Comparison of ENCODE assay signal across 28 mouse cellular contexts in the genomic region with DNA sequence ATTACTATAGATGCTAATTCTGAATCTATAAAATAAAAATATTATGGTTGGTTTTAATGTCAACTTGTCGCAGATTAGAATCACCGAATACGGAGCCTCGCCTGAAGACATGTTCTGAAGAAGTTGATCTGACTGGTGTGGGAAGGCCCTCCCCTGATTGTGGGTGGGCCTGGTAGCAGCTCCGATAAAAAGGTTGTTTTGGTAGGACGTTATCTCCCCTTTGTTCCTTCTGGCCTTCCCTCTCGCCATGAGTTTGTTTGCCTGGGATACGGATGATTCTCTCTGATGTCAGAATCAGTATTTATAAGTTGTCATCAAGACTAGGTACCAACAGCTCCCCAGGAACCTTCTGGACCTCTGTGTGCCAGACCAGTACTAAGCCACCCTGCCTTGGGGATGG. TPM values are rescaled to one million over a fixed set of nuclear protein-coding genes. Genes with fewer than 3 reads are reported as not detected.
DNase-seq lines count a peak whose midpoint lies in the region; ATAC-seq and TF ChIP-seq lines count a peak whose summit lies in the region.
"Had no signal": no experiment of that assay in that cellular context is flagged by ENCODE, and none has a peak within 500 bp of the region (broad histone marks: within the 10 kb centered on the region; RNA-seq: fewer than 3 reads in every experiment).

No protein-coding gene starts in this region.

- H3K79me2 ChIP-seq in myocyte (ENCODE audit: control insufficient read depth, insufficient read depth), result no peaks in the 10 kb centered on the region

- peak overlapping the region; percentile 48; the same call in 1 of the 2 replicates for H3K27ac ChIP-seq in liver, postnatal 0 days (ENCODE audit: low read depth)
- H3K27ac ChIP-seq in liver, embryonic 11.5 days (ENCODE audit: low read depth, low read length), result no peak overlapping the region
- peak overlapping the region; percentile 97 for H3K27ac ChIP-seq in bone marrow macrophage, adult 2 months (ENCODE audit: insufficient read depth, low read depth, low read length)
- no peak overlapping the region for H3K27ac ChIP-seq in hindbrain, embryonic 11.5 days (ENCODE audit: low read depth, low read length)
- H3K27ac ChIP-seq: hindbrain, embryonic 15.5 days; limb, embryonic 13.5 days; liver, embryonic 15.5 days; neural tube, embryonic 15.5 days had no signal

- no peaks in the 10 kb centered on the region for H3K9me3 ChIP-seq in liver, postnatal 0 days (ENCODE audit: low read length)
- no peaks in the 10 kb centered on the region for H3K9me3 ChIP-seq in liver, embryonic 11.5 days (ENCODE audit: control insufficient read depth, low read length)
- H3K9me3 ChIP-seq in hindbrain, embryonic 11.5 days (ENCODE audit: control insufficient read depth, low read length), result no peaks in the 10 kb centered on the region
- H3K9me3 ChIP-seq: hindbrain, embryonic 15.5 days; limb, embryonic 13.5 days; liver, embryonic 15.5 days; neural tube, embryonic 15.5 days had no signal

- H3K4me3 ChIP-seq in liver, postnatal 0 days (ENCODE audit: low read depth, low read length), result no peak overlapping the region
- no peak overlapping the region for H3K4me3 ChIP-seq in liver, embryonic 11.5 days (ENCODE audit: low read depth, low read length)
- H3K4me3 ChIP-seq in bone marrow macrophage, adult 2 months (ENCODE audit: insufficient read depth, low read length), result peak overlapping the region; percentile 10; the same call in 1 of the 2 replicates
- peak overlapping the region; percentile 6 for H3K4me3 ChIP-seq in myocyte
- H3K4me3 ChIP-seq in hindbrain, embryonic 11.5 days (ENCODE audit: low read depth, low read length), result no peak overlapping the region
- H3K4me3 ChIP-seq: hindbrain, embryonic 15.5 days; limb, embryonic 13.5 days; liver, embryonic 15.5 days; neural tube, embryonic 15.5 days had no signal

- TF ChIP-seq EP300 in liver, postnatal 0 days (IDR thresholded peaks at IDR 0.05; ENCODE audit: low read depth), result no peak

- no peak for TF ChIP-seq POLR2A in bone marrow macrophage, adult 2 months (IDR thresholded peaks at IDR 0.05; ENCODE audit: borderline replicate concordance, low read depth, low read length)
- no peak for TF ChIP-seq POLR2A in myocyte (IDR thresholded peaks at IDR 0.05; ENCODE audit: insufficient read length, low read depth)

- no peak for ATAC-seq in liver, postnatal 0 days
- ATAC-seq in liver, embryonic 11.5 days (replicated peaks; ENCODE audit: low FRiP score), result no peak
- ATAC-seq in hindbrain, embryonic 11.5 days (ENCODE audit: low FRiP score), result no peak
- ATAC-seq: forebrain, embryonic 14.5 days had no signal

- no peaks in the 10 kb centered on the region for H3K36me3 ChIP-seq in liver, postnatal 0 days (replicated peaks; ENCODE audit: insufficient read depth, low read length)
- H3K36me3 ChIP-seq in liver, embryonic 11.5 days (ENCODE audit: control insufficient read depth, insufficient read depth, low read length), result no peaks in the 10 kb centered on the region
- H3K36me3 ChIP-seq in myocyte (ENCODE audit: control insufficient read depth, insufficient read depth), result peaks cover 15% of the 10 kb centered on the region
- no peaks in the 10 kb centered on the region for H3K36me3 ChIP-seq in hindbrain, embryonic 11.5 days (ENCODE audit: control insufficient read depth, insufficient read depth, low read length)
- H3K36me3 ChIP-seq: hindbrain, embryonic 15.5 days; liver, embryonic 15.5 days; neural tube, embryonic 15.5 days had no signal

- peak; percentile 46 to 50 for DNase-seq in heart, adult 18-20 months
- no peak for DNase-seq in heart, adult 8-10 months (ENCODE audit: low spot score)
- DNase-seq in liver, postnatal 0 days, result no peak
- no peak for DNase-seq in liver, embryonic 11.5 days (ENCODE audit: low spot score)
- no peak for DNase-seq in hindbrain, embryonic 11.5 days (ENCODE audit: low spot score)
- DNase-seq: right cerebral cortex, postnatal 4 days; thymus, adult 2 months had no signal

- H3K4me2 ChIP-seq in liver, postnatal 0 days (ENCODE audit: low read depth, low read length), result no peak overlapping the region
- no peak overlapping the region for H3K4me2 ChIP-seq in liver, embryonic 11.5 days
- H3K4me2 ChIP-seq in myocyte (ENCODE audit: low read depth), result peak overlapping the region; percentile 87
- no peak overlapping the region for H3K4me2 ChIP-seq in hindbrain, embryonic 11.5 days (replicated peaks; ENCODE audit: low read depth, low read length)
- H3K4me2 ChIP-seq: hindbrain, embryonic 15.5 days; limb, embryonic 13.5 days; midbrain, embryonic 11.5 days; neural tube, embryonic 15.5 days had no signal

- peaks cover 13% of the 10 kb centered on the region for H3K4me1 ChIP-seq in liver, postnatal 0 days (ENCODE audit: insufficient read depth)
- peaks cover 6% of the 10 kb centered on the region; the same call in 1 of the 2 replicates for H3K4me1 ChIP-seq in liver, embryonic 11.5 days (replicated peaks; ENCODE audit: control insufficient read depth, insufficient read depth, low read length)
- peaks cover 34% of the 10 kb centered on the region for H3K4me1 ChIP-seq in bone marrow macrophage, adult 2 months (ENCODE audit: control insufficient read depth, insufficient read depth, low read length)
- H3K4me1 ChIP-seq in hindbrain, embryonic 11.5 days (replicated peaks; ENCODE audit: control insufficient read depth, insufficient read depth, low read length), result no peaks in the 10 kb centered on the region

- H3K27me3 ChIP-seq in liver, postnatal 0 days (ENCODE audit: insufficient read depth, low read length), result no peaks in the 10 kb centered on the region
- H3K27me3 ChIP-seq in liver, embryonic 11.5 days (replicated peaks; ENCODE audit: control insufficient read depth, insufficient read depth, low read length), result no peaks in the 10 kb centered on the region
- no peaks in the 10 kb centered on the region for H3K27me3 ChIP-seq in myocyte (ENCODE audit: control insufficient read depth, insufficient read depth, insufficient read length)
- H3K27me3 ChIP-seq in hindbrain, embryonic 11.5 days (ENCODE audit: control insufficient read depth, insufficient read depth, low read length), result no peaks in the 10 kb centered on the region
- H3K27me3 ChIP-seq: hindbrain, embryonic 15.5 days; limb, embryonic 13.5 days; liver, embryonic 15.5 days; neural tube, embryonic 15.5 days had no signal

- no peak for TF ChIP-seq CTCF in liver, postnatal 0 days (IDR thresholded peaks at IDR 0.05; ENCODE audit: low read depth)
- TF ChIP-seq CTCF in bone marrow macrophage, adult 2 months (IDR thresholded peaks at IDR 0.05; ENCODE audit: low read depth, low read length), result no peak

- H3K9ac ChIP-seq in liver, postnatal 0 days (replicated peaks), result no peak overlapping the region
- H3K9ac ChIP-seq in liver, embryonic 11.5 days (ENCODE audit: low read depth, low read length), result no peak overlapping the region
- H3K9ac ChIP-seq in hindbrain, embryonic 11.5 days (ENCODE audit: low read depth, low read length), result no peak overlapping the region
- H3K9ac ChIP-seq: hindbrain, embryonic 15.5 days; limb, embryonic 13.5 days; liver, embryonic 15.5 days; neural tube, embryonic 15.5 days had no signal

- 50% methylated on average over 8 of the region's 8 CpGs for WGBS in liver, postnatal 0 days (ENCODE audit: insufficient replicate concordance)
- 48% methylated on average over 8 of the region's 8 CpGs for WGBS in liver, embryonic 11.5 days
- WGBS in hindbrain, embryonic 11.5 days, result 63% methylated on average over 8 of the region's 8 CpGs

- H3ac ChIP-seq in myocyte (ENCODE audit: control insufficient read depth, insufficient read length), result no peak overlapping the region

RNA-seq across cellular contexts. Expression of gene Olfr279, which starts 20.0 kb away (rescaled TPM):
- not detected for total RNA-seq in heart, adult 18-20 months (2021)
- total RNA-seq in heart, adult 8-10 months (2022), result not detected
- polyA plus RNA-seq in liver, postnatal 0 days (2015; fragmentation: Nextera tagmentation; extraction: Ambion mirVana), result not detected in 2 replicates
- polyA plus RNA-seq in liver, embryonic 11.5 days (2014; fragmentation: Nextera tagmentation; extraction: Ambion mirVana), result not detected in 2 replicates
- not detected in 2 replicates for polyA plus RNA-seq in bone marrow macrophage, adult 2 months (2012; ENCODE audit: insufficient read depth, insufficient read length, missing spikeins)
- polyA plus RNA-seq in myocyte (2012; fragmentation: generic; extraction: Trizol), result not detected
- not detected in 2 replicates for polyA plus RNA-seq in hindbrain, embryonic 11.5 days (2014; fragmentation: Nextera tagmentation; extraction: Ambion mirVana)
- total RNA-seq: adrenal gland, postnatal 36 days; gastrocnemius, postnatal 10 days; heart, postnatal 36 days; layer of hippocampus, adult 8-10 months; megakaryocyte progenitor cell, adult 5-6 weeks; midbrain, postnatal 0 days had no signal
- polyA plus RNA-seq: embryonic facial prominence, embryonic 14.5 days; forebrain, embryonic 14.5 days; frontal cortex, adult 2 months; hindbrain, embryonic 15.5 days; intestine, embryonic 14.5 days; kidney, adult 2 months; limb, embryonic 13.5 days; liver, embryonic 15.5 days; lung, embryonic 16.5 days; midbrain, embryonic 11.5 days; midbrain, postnatal 0 days; neural tube, embryonic 15.5 days; stomach, postnatal 0 days; thymus, adult 2 months had no signal

RNA-seq across cellular contexts. Expression of gene Kansl2, which starts 21.8 kb away (rescaled TPM):
- total RNA-seq in heart, adult 18-20 months (2021), result 10 to 100 TPM; 73.5 to 85.8 TPM
- 10 to 100 TPM; 77.7 to 87.7 (median 81.1) TPM for total RNA-seq in heart, adult 8-10 months (2022)
- polyA plus RNA-seq in liver, postnatal 0 days (2015; fragmentation: Nextera tagmentation; extraction: Ambion mirVana), result 26.6 and 28.2 TPM in 2 replicates
- 92.6 and 94.2 TPM in 2 replicates for polyA plus RNA-seq in liver, embryonic 11.5 days (2014; fragmentation: Nextera tagmentation; extraction: Ambion mirVana)
- 56.6 and 62.4 TPM in 2 replicates for polyA plus RNA-seq in bone marrow macrophage, adult 2 months (2012; ENCODE audit: insufficient read depth, insufficient read length, missing spikeins)
- polyA plus RNA-seq in myocyte (2012; fragmentation: generic; extraction: Trizol), result 109 TPM
- polyA plus RNA-seq in hindbrain, embryonic 11.5 days (2014; fragmentation: Nextera tagmentation; extraction: Ambion mirVana), result 127 and 132 TPM in 2 replicates

RNA-seq across cellular contexts. Expression of gene Lalba, which starts 29.7 kb away (rescaled TPM):
- total RNA-seq in heart, adult 18-20 months (2021), result under 1 TPM in 1 of 2 experiments, not detected in 1; 0.39 TPM
- not detected for total RNA-seq in heart, adult 8-10 months (2022)
- not detected in 2 replicates for polyA plus RNA-seq in liver, postnatal 0 days (2015; fragmentation: Nextera tagmentation; extraction: Ambion mirVana)
- polyA plus RNA-seq in liver, embryonic 11.5 days (2014; fragmentation: Nextera tagmentation; extraction: Ambion mirVana), result not detected in 2 replicates
- polyA plus RNA-seq in bone marrow macrophage, adult 2 months (2012; ENCODE audit: insufficient read depth, insufficient read length, missing spikeins), result not detected in 2 replicates
- polyA plus RNA-seq in myocyte (2012; fragmentation: generic; extraction: Trizol), result not detected
- not detected in 2 replicates for polyA plus RNA-seq in hindbrain, embryonic 11.5 days (2014; fragmentation: Nextera tagmentation; extraction: Ambion mirVana)
- total RNA-seq: adrenal gland, postnatal 36 days; heart, postnatal 36 days; layer of hippocampus, adult 8-10 months; left cerebral cortex, postnatal 14 days; megakaryocyte progenitor cell, adult 5-6 weeks; midbrain, postnatal 0 days had no signal
- polyA plus RNA-seq: embryonic facial prominence, embryonic 14.5 days; forebrain, embryonic 14.5 days; frontal cortex, adult 2 months; hindbrain, embryonic 15.5 days; kidney, adult 2 months; liver, embryonic 15.5 days; midbrain, embryonic 11.5 days; midbrain, postnatal 0 days; neural tube, embryonic 15.5 days; thymus, adult 2 months had no signal

RNA-seq across cellular contexts. Expression of gene OR5BS1P, which starts 42.5 kb away (rescaled TPM):
- not detected for total RNA-seq in heart, adult 18-20 months (2021)
- total RNA-seq in heart, adult 8-10 months (2022), result not detected
- not detected in 2 replicates for polyA plus RNA-seq in liver, postnatal 0 days (2015; fragmentation: Nextera tagmentation; extraction: Ambion mirVana)
- not detected in 2 replicates for polyA plus RNA-seq in liver, embryonic 11.5 days (2014; fragmentation: Nextera tagmentation; extraction: Ambion mirVana)
- polyA plus RNA-seq in bone marrow macrophage, adult 2 months (2012; ENCODE audit: insufficient read depth, insufficient read length, missing spikeins), result not detected in 2 replicates
- polyA plus RNA-seq in myocyte (2012; fragmentation: generic; extraction: Trizol), result not detected
- not detected in 2 replicates for polyA plus RNA-seq in hindbrain, embryonic 11.5 days (2014; fragmentation: Nextera tagmentation; extraction: Ambion mirVana)
- total RNA-seq: adrenal gland, postnatal 36 days; gastrocnemius, postnatal 10 days; heart, postnatal 36 days; layer of hippocampus, adult 8-10 months; left cerebral cortex, postnatal 14 days; megakaryocyte progenitor cell, adult 5-6 weeks; midbrain, postnatal 0 days had no signal
- polyA plus RNA-seq: embryonic facial prominence, embryonic 14.5 days; forebrain, embryonic 14.5 days; frontal cortex, adult 2 months; hindbrain, embryonic 15.5 days; intestine, embryonic 14.5 days; kidney, adult 2 months; limb, embryonic 13.5 days; liver, embryonic 15.5 days; lung, embryonic 16.5 days; midbrain, embryonic 11.5 days; midbrain, postnatal 0 days; neural tube, embryonic 15.5 days; stomach, postnatal 0 days; thymus, adult 2 months had no signal

RNA-seq across cellular contexts. Expression of gene Ccnt1, which starts 58.5 kb away (rescaled TPM):
- 10 to 100 TPM; 26.3 to 31.2 TPM for total RNA-seq in heart, adult 18-20 months (2021)
- total RNA-seq in heart, adult 8-10 months (2022), result 10 to 100 TPM; 26.7 to 34.8 (median 30.0) TPM
- 14.9 and 17.0 TPM in 2 replicates for polyA plus RNA-seq in liver, postnatal 0 days (2015; fragmentation: Nextera tagmentation; extraction: Ambion mirVana)
- polyA plus RNA-seq in liver, embryonic 11.5 days (2014; fragmentation: Nextera tagmentation; extraction: Ambion mirVana), result 56.0 and 56.3 TPM in 2 replicates
- 42.6 and 44.0 TPM in 2 replicates for polyA plus RNA-seq in bone marrow macrophage, adult 2 months (2012; ENCODE audit: insufficient read depth, insufficient read length, missing spikeins)
- 12.6 TPM for polyA plus RNA-seq in myocyte (2012; fragmentation: generic; extraction: Trizol)
- 63.8 and 67.8 TPM in 2 replicates for polyA plus RNA-seq in hindbrain, embryonic 11.5 days (2014; fragmentation: Nextera tagmentation; extraction: Ambion mirVana)

Comparison
In these comparisons a context has a peak if more than half of its experiments do, and no peak if none do; other contexts are left out.
1. DNase-seq: peak in heart, adult 18-20 months (2 of 2); none in heart, adult 8-10 months (single experiment), liver, postnatal 0 days (single experiment), liver, embryonic 11.5 days (single experiment) and hindbrain, embryonic 11.5 days (single experiment).
2. H3K27ac ChIP-seq: peak in liver, postnatal 0 days (single experiment) and bone marrow macrophage, adult 2 months (single experiment); none in liver, embryonic 11.5 days (single experiment) and hindbrain, embryonic 11.5 days (single experiment).
3. H3K4me3 ChIP-seq: peak in bone marrow macrophage, adult 2 months (single experiment) and myocyte (single experiment); none in liver, postnatal 0 days (single experiment), liver, embryonic 11.5 days (single experiment) and hindbrain, embryonic 11.5 days (single experiment).